Mouse (Mus musculus): Measurements from ENCODE around the gene Tbata. TPM values are rescaled to one million over a fixed set of nuclear protein-coding genes. Genes with fewer than 3 reads are reported as not detected.

Tbata gene
- polyA plus RNA-seq, 2 experiments = not detected

- Histone ChIP-seq H3K9ac (replicated peaks) (no peak overlapping the region), H3K4me1 (replicated peaks; ENCODE audit: control insufficient read depth in 2 of 2, insufficient read depth in 2 of 2, low read length in 1 of 2) (no peaks in the 10 kb centered on the region), H3K27ac (no peak overlapping the region), H3K36me3 (replicated peaks; ENCODE audit: control insufficient read depth, insufficient read depth, low read depth) (no peaks in the 10 kb centered on the region), H3K4me3 (ENCODE audit: insufficient read depth in 1 of 2, low read depth in 2 of 2, low read length in 2 of 2) (no peak overlapping the region), H3K4me2 (ENCODE audit: low read depth) (no peak overlapping the region), H3K27me3 (ENCODE audit: control insufficient read depth, insufficient read depth, low read length) (no peaks in the 10 kb centered on the region), H3K9me3 (ENCODE audit: control insufficient read depth, low read length) (no peaks in the 10 kb centered on the region)
- no peak for ATAC-seq (ENCODE audit: insufficient read depth)
- WGBS (ENCODE audit: insufficient replicate concordance) = 56% methylated on average over 4 of the region's 4 CpGs
- TF ChIP-seq EP300 (IDR thresholded peaks at IDR 0.05; ENCODE audit: low read depth) (no peak), CTCF (IDR thresholded peaks at IDR 0.05; ENCODE audit: low read depth) (no peak)
- no peak for DNase-seq (ENCODE audit: low read depth in 3 of 3, low spot score in 3 of 3)
These were observed 11.1 kb upstream of the Tbata start for GRCm38 (mm10) chr10:61160671-61161070.

- ATAC-seq (ENCODE audit: insufficient read depth) = no peak
- Histone ChIP-seq H3K9me3 (ENCODE audit: control insufficient read depth, low read length) (no peaks in the 10 kb centered on the region), H3K27ac (no peak overlapping the region), H3K4me1 (replicated peaks; ENCODE audit: control insufficient read depth in 2 of 2, insufficient read depth in 2 of 2, low read length in 1 of 2) (no peaks in the 10 kb centered on the region), H3K4me2 (ENCODE audit: low read depth) (no peak overlapping the region), H3K36me3 (replicated peaks; ENCODE audit: control insufficient read depth, insufficient read depth, low read depth) (no peaks in the 10 kb centered on the region), H3K9ac (replicated peaks) (no peak overlapping the region), H3K27me3 (ENCODE audit: control insufficient read depth, insufficient read depth, low read length) (no peaks in the 10 kb centered on the region), H3K4me3 (ENCODE audit: insufficient read depth in 1 of 2, low read depth in 2 of 2, low read length in 2 of 2) (no peak overlapping the region)
- TF ChIP-seq EP300 (IDR thresholded peaks at IDR 0.05; ENCODE audit: low read depth) = no peak
- TF ChIP-seq CTCF (IDR thresholded peaks at IDR 0.05; ENCODE audit: low read depth) = no peak
- no peak for DNase-seq (ENCODE audit: low read depth in 3 of 3, low spot score in 3 of 3)
- WGBS (ENCODE audit: insufficient replicate concordance) = 51% methylated on average over 3 of the region's 3 CpGs
These were observed 9.4 kb upstream of the Tbata start for GRCm38 (mm10) chr10:61162366-61162765.

GRCm38 (mm10) chr10:61167333-61168096, 4.2 kb upstream of the Tbata start:
- Histone ChIP-seq H3K4me1 (replicated peaks; ENCODE audit: control insufficient read depth in 2 of 2, insufficient read depth in 2 of 2, low read length in 1 of 2) (no peaks in the 10 kb centered on the region), H3K27me3 (ENCODE audit: control insufficient read depth, insufficient read depth, low read length) (no peaks in the 10 kb centered on the region), H3K9ac (replicated peaks) (no peak overlapping the region), H3K36me3 (replicated peaks; ENCODE audit: control insufficient read depth, insufficient read depth, low read depth) (no peaks in the 10 kb centered on the region), H3K4me2 (ENCODE audit: low read depth) (no peak overlapping the region), H3K27ac (no peak overlapping the region), H3K9me3 (ENCODE audit: control insufficient read depth, low read length) (no peaks in the 10 kb centered on the region), H3K4me3 (ENCODE audit: insufficient read depth in 1 of 2, low read depth in 2 of 2, low read length in 2 of 2) (no peak overlapping the region)
- ATAC-seq (ENCODE audit: insufficient read depth) (no peak), DNase-seq (ENCODE audit: low read depth in 3 of 3, low spot score in 3 of 3) (no peak)
- TF ChIP-seq CTCF (IDR thresholded peaks at IDR 0.05; ENCODE audit: low read depth) (no peak), EP300 (IDR thresholded peaks at IDR 0.05; ENCODE audit: low read depth) (no peak)
- 37% methylated on average over 9 of the region's 9 CpGs for WGBS (ENCODE audit: insufficient replicate concordance)

- Histone ChIP-seq H3K4me3 (ENCODE audit: insufficient read depth in 1 of 2, low read depth in 2 of 2, low read length in 2 of 2) (no peak overlapping the region), H3K36me3 (replicated peaks; ENCODE audit: control insufficient read depth, insufficient read depth, low read depth) (no peaks in the 10 kb centered on the region), H3K4me2 (ENCODE audit: low read depth) (no peak overlapping the region), H3K9ac (replicated peaks) (no peak overlapping the region), H3K9me3 (ENCODE audit: control insufficient read depth, low read length) (no peaks in the 10 kb centered on the region), H3K27me3 (ENCODE audit: control insufficient read depth, insufficient read depth, low read length) (no peaks in the 10 kb centered on the region), H3K27ac (no peak overlapping the region), H3K4me1 (replicated peaks; ENCODE audit: control insufficient read depth in 2 of 2, insufficient read depth in 2 of 2, low read length in 1 of 2) (no peaks in the 10 kb centered on the region)
- ATAC-seq (ENCODE audit: insufficient read depth) (no peak), DNase-seq (ENCODE audit: low read depth in 3 of 3, low spot score in 3 of 3) (no peak)
- TF ChIP-seq EP300 (IDR thresholded peaks at IDR 0.05; ENCODE audit: low read depth) (no peak), CTCF (IDR thresholded peaks at IDR 0.05; ENCODE audit: low read depth) (no peak)
- 45% methylated on average over 2 of the region's 2 CpGs for WGBS (ENCODE audit: insufficient replicate concordance)
These were observed 3.4 kb upstream of the Tbata start for GRCm38 (mm10) chr10:61168393-61168792.

GRCm38 (mm10) chr10:61172496-61172895, 742 bp downstream of the Tbata start:
- Histone ChIP-seq H3K27ac (no peak overlapping the region), H3K9me3 (ENCODE audit: control insufficient read depth, low read length) (no peaks in the 10 kb centered on the region), H3K27me3 (ENCODE audit: control insufficient read depth, insufficient read depth, low read length) (no peaks in the 10 kb centered on the region), H3K4me1 (replicated peaks; ENCODE audit: control insufficient read depth in 2 of 2, insufficient read depth in 2 of 2, low read length in 1 of 2) (no peaks in the 10 kb centered on the region), H3K36me3 (replicated peaks; ENCODE audit: control insufficient read depth, insufficient read depth, low read depth) (no peaks in the 10 kb centered on the region), H3K9ac (replicated peaks) (no peak overlapping the region), H3K4me3 (ENCODE audit: insufficient read depth in 1 of 2, low read depth in 2 of 2, low read length in 2 of 2) (no peak overlapping the region), H3K4me2 (ENCODE audit: low read depth) (no peak overlapping the region)
- 44% methylated on average over 4 of the region's 4 CpGs for WGBS (ENCODE audit: insufficient replicate concordance)
- no peak for TF ChIP-seq CTCF (IDR thresholded peaks at IDR 0.05; ENCODE audit: low read depth)
- TF ChIP-seq EP300 (IDR thresholded peaks at IDR 0.05; ENCODE audit: low read depth) = no peak
- DNase-seq (ENCODE audit: low read depth in 3 of 3, low spot score in 3 of 3) = no peak
- ATAC-seq (ENCODE audit: insufficient read depth) = no peak

Data from liver, embryonic 14.5 days (tissue).